Mouse (Mus musculus) layer of hippocampus, adult 11-12 months (tissue): ENCODE measurements around the gene Tns1.

Source experiments
- DNase-seq: peaks from one replicate; pipeline ENCODE4 v3.0.0; 2022; ENCODE audit warnings: low spot score

The Tns1 gene

GRCm38 (mm10) chr1:73987705-73988201 is 136.5 kb downstream of the Tns1 start:
- DNase-seq: no peak

DNA sequence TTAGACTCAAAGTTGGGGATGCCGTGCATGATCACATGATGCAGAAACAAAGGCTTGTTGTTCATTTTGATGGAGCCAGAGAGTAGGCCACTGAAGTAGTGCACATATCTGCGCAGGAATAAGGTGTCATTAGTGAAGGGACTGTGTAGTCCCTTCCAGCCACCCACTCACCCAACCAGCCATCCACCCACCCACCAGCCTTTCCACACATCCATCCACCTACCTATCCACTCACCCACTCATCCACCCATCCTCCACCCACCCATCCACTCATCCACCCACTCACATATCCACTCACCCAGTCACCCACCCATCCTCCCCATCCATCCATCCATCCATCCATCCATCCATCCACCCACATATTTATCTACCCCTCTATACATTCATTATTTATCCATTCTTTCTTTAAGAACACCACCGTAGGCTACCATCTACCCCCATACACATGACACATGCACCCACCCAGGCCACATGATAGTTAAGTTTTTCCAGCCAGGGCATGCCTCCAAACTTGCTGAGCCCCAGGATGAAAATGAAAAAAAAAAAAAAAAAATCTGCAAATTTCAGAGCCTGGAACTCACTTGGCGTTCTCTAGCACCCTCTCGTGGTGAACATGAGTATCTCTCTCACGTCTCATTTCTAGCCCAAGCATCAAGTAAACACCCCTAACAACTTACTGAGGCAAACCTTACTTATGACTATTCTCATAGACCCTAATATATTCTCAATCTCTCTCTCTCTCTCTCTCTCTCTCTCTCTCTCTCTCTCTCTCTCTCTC is 137.8 kb downstream of the Tns1 start:
- no peak for DNase-seq

GRCm38 (mm10) chr1:73985611-73986010 is 138.6 kb downstream of the Tns1 start:
- DNase-seq: no peak

DNA sequence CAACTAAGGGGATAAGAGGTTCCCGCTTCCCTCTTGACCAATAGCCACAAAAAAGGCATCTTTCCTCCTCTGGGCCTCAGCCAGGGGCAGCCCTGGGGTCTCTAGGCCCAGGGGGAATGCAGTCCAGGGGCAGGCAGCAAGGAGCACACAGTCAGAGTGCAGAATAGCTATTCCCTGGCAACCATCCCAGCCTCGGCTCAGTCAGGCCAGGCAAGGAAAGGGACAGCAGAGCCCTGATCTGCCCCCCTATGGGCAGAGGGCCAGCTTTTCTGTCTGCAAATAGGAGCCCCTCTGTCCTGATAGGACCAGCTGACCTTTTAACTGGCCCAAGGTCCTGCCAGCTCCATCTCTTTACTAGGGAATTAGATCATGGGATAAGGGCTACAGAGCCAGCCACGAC is 145.0 kb downstream of the Tns1 start:
- peak; percentile 66 for DNase-seq

DNA sequence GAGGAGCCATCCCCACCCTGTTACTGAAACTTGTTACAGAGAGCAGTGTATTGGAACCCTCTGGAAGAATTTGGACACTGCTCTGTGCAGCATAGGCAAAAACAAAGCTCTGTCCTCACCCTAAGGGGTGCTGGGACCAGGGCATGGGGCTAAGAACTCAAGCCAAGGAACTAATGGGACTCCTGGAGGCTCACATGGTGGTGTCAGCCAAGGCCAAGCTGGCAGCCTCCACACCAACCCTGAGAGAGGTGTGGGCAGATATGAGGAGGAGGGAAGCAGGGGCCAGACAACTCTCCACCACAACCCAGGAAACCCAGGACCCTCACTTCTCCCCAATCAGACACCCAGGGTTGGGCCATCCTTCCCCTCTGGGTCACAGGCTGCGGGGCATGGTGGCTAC is 145.7 kb downstream of the Tns1 start:
- no peak for DNase-seq

GRCm38 (mm10) chr1:73973992-73974391 is 150.3 kb downstream of the Tns1 start:
- no peak for DNase-seq

GRCm38 (mm10) chr1:73972726-73973125 is 151.5 kb downstream of the Tns1 start:
- no peak for DNase-seq

DNA sequence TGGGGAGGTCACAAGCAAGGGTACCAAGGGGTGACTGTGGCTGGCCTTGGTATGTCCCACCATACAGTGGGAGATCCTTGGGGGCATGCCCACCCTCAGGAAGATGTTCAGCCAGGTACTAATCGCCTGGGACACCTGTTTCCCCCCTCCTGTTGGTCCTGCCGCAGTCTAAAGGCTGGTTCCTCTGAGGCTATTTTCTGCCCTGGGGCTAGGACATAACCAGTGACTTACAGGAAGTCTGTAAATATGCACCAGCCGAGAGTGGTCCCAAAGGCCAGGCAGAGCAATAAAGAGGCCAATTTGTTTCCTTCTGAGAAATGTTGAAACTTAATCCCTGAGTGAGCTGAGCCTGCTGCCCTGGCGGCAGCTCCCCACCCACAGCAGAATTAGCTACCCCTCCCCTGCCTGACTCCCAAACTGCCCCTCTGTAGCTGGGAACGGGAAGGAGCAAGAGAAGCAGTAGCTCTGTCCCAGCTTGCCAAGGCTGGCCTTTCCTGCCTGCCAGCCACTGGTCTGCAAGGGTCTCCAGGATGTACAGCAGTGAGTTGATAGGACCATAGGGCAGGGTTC is 154.0 kb downstream of the Tns1 start:
- DNase-seq: no peak

DNA sequence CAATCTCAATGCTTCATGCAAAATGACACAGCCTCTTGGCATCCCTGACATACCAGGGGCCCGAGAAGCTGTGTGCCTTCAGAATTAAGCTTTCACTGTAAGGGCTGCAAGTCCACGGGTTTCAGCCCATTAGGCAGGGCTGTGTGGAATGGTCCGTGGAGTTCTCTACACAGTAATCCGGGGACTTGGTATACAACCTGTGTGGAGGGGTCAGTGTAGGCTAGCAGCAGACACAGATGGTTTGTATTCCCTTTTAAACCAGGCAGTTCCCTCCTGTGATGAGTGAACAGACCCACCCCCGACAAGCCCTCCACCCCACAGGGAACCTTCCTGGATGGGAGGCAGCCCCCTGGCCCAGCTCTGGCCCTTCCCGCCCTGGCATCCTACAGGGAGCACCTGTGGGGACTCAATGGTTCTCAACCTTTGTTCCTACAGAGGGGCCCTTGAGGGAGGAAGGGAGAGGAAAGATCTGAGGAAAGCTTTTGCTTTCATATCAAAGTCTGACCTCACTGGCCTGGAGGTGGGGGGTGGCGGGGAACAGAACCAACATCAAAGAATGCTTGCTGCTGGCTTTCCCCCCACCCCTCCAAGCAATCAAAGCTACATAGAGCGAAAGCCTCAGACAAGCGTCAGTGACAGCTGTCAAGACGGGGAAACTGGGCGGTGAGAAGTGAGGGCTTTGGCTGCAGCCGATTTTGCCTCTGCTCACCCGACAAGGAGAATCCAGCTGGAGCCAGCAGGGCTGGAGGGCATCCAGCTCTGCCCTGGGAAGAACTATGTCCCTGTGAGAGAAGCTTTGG is 155.3 kb downstream of the Tns1 start:
- DNase-seq: no peak

DNA sequence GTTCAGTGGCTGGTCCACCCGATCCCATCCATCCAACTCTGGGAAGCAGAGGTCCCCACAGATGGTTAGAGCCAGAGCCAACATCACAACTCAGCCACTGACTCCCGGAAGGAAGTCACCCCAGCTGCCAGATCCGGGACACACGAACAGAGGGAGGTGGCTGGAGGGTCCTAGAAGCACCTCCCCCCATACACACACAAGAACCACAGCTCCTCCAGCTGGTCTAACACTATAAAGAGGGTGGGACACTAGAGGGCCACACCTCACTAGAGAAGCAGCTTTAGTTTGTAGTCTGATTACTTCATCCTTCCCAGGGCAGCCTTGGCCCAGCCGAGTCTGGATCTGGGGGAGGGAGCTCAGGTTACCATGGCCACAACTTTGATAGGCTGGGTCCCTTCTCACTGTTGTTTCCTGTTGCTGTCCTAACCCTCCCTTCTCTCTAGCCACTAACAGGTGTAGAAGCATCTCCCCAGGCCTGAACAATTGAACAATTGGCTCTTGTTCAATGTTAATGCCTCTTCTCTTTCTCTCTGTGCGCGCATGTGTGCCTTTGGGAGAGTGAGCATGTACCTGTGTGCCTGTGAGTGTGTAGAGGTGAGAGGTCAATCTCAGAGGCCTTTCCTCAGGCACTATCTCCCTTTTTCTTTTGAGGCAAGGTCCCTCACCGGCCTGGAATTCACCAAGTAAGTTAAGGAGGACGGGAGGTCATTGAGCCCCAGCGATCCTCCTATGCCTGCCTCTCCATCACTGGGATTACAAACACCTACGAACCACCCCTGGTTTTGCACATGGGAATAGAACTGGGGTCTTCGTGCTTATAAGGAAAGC is 157.6 kb downstream of the Tns1 start:
- no peak for DNase-seq

- no peak for DNase-seq
Measured at GRCm38 (mm10) chr1:73964151-73964743, 160.0 kb downstream of the Tns1 start.

DNA sequence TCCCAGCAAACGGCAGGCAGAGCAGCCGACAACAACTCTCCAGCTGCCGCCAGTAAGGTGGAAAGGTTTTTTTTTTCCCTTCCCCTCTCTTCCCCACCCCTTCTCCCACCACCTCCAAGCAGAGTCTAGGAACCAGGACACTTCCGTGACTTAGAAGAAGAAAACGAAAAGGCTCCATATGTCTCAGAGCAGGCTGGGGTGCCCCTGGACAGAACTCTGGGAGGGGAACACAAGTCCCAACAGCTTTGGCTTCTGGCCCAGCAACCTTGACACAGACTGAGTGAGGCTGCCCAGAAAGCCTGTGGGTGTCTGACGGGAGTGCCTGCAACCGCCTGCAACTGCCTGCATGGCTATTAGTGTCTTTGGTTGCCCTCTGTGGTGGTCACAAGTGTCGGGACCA is 160.6 kb downstream of the Tns1 start:
- DNase-seq: no peak

DNA sequence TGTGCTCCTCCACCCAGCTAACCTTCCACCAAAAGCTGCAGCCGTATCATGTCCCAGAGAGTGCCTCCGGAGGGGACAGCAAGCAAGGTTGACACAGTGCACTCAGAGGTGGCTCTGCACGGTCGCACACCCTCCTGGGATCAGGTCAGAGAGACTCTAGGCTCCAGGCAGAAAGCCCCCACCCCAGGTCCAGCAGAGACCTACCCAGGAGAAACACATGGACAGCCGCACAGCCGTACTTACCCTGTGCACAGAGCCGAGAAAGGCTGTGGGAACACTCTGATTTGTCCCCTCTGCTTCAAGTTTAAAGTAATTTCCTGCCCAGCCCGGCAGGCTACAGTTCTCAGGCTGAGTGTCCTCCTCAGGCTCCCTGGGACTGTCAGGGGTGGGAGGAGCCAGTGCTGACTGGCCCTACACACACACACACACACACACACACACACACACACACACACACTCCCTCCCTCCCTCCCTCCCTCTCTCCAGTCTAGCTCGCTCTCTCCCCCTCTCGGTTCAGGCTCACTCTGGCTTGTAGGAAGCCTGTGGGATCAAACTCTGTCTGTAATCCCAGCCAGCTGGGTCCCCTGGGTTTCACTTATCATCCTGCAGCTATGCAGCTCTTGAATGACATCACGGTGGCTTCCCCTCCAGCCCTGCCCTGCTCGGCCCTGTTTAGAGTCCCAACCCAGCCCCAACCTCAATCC is 161.4 kb downstream of the Tns1 start:
- peak; percentile 34 for DNase-seq

DNA sequence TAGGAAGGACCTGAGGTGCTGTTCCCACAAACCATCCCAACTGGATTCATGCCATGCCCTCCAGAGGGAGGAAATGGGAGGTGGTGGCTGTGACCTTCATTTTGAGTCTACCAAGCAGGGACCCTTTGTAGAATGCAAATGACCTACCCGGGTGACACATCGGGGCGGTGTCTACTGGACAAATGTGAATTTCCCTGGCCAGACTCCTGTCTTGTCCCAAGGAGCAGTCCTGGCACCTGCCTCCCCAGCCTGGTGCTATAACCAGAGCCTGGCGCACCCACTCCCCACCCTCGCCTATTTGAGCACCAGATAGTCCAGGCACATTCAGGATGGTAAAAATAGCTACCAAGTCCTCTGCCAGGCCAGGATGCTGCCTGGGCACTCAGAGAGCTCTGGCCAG is 162.2 kb downstream of the Tns1 start:
- no peak for DNase-seq

DNA sequence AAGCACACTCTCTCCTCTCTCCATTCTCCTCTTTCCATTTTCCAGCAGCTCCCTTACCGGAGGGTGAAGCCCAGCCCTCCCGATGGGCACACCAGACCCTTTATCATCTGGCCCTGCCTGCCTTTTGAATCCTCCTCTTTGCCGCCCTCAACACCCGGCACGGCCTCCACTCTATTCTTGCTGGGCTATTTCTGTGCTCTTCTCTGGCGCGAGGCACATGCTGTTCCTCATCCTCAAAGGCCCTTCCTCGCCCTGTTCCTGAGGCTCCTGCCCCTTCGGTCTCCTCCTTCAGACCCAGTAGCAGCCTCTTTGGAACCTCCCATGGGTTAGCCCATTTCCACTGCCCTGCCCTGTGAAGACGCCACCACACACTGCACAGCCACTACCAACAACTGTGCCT is 164.5 kb downstream of the Tns1 start:
- DNase-seq: no peak

DNA sequence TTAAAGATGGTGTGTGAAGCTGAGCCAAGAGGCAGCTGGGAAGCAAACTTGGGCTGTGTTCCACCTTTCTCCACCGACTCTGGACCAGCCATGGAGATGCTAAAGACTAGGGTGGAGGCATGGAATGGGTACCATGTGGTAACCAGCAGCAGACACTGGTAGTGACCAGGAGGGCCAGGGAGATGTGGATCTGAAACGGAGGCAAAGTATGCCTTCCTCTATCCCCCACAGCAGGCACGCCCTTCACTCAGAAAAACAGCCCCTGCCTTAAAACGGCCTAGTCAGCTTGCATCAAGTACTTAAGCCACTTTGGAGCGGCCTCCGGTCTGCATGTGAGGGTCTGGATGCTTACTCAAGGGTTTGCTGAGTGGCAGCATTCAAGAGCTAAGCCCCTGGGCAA is 164.9 kb downstream of the Tns1 start:
- no peak for DNase-seq

DNA sequence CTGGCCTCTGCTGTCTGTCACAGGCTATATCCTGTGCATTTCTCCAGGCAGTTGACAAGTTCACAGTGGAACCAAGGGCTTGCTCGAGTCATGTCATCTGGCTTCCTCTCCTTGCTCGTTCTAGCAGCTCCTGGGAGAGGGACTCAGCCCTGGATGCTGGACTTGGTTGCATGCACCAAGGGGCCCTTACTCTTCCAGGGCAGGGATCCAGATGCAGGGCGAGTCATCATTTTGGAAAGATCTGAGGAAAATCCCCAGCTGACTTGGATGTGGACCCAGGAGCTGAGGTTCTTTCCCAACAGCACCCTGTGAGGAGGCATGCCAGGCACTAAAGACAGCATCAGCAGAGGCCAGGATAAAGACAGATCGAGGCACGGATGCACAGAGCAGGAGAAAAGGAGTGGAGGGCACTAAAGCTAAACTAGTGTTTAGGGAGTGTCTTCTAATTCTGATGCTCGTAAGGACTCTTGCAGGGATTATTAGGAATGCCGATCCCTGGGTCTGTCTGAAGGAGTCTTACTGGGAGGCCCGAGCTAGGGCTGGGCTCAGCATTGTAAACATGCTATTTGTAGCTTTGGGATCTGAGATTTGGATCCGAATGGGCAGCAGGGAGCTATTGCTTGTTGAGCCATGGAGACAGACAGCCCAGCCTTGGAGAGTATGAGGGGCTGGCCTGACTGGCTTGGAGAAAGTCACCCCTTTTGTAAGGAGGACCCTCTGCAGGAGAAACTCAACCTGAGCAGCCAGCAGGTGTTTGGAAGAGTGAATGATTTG is 165.9 kb downstream of the Tns1 start:
- no peak for DNase-seq

GRCm38 (mm10) chr1:73957428-73957827 is 166.8 kb downstream of the Tns1 start:
- DNase-seq: no peak

DNA sequence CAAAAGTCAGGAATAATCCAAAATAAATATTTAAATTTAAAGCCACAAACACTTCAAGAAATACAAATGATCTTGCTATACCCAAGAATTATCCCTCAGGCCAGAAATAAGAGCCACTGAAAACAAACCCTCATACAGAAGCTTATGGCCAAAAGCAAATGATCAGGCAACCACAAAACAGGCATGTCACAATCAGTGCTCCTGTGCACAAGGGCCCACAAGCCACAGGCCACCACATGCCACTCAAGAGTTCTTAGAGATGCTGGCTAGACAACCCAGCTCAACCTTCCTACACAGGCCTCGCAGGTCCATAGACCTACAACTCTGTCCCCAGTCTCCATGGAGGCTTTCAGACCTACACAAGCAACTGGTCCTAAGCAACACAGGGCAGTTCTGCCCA is 167.9 kb downstream of the Tns1 start:
- no peak for DNase-seq

DNA sequence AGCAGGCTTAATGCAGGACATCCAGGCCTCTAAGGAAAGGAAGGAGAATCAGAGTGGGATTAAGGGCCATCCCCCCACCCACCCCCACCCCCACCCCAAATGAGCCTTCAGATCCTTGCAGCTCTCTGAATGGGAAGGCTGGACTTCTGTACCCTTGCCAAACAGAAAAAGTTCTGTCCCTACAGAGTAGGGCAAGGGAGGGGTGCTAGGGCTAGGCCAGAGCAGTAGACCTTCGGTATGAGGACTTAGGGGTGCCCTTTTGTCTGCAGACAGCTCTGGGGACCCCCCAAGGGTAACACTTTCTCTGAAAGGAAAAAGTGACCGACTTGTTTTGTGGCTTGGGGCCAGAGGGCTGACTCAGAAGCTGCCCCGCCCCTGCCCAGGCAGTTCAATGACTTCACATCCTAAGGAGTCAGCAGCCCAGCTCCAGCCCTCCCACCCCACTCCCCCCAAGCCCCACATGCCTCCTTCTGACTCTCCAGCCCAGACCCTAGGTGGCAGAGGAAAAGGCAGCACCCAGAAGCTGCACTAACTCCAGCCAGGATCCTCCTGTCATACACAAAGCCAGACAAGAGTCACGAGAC is 168.9 kb downstream of the Tns1 start:
- no peak for DNase-seq
